Mouse (Mus musculus): ENCODE results near the gene Stambpl1.

GRCm38 (mm10) chr19:34192008-34192963 lies at the start of gene Stambpl1:
- no peak for TF ChIP-seq HCFC1 (IDR thresholded peaks at IDR 0.05; ENCODE audit: borderline replicate concordance, insufficient read depth, low read length)
- TF ChIP-seq ZNF384 (IDR thresholded peaks at IDR 0.05; ENCODE audit: low read depth, low read length): no peak
- TF ChIP-seq MAFK (IDR thresholded peaks at IDR 0.05; ENCODE audit: insufficient read depth, low read depth, low read length): no peak
- TF ChIP-seq CHD2 (IDR thresholded peaks at IDR 0.05; ENCODE audit: low read depth, low read length): no peak

Measured in ES-E14 (cell line).